Mouse (Mus musculus): ENCODE measurements around the gene Cdca7l.

Cdca7l gene

GRCm38 (mm10) chr12:117810074-117810473 lies 6.0 kb downstream of the Cdca7l start:
- DNase-seq = no peak

GRCm38 (mm10) chr12:117820138-117820858 lies 16.2 kb downstream of the Cdca7l start:
- no peak for DNase-seq

DNA sequence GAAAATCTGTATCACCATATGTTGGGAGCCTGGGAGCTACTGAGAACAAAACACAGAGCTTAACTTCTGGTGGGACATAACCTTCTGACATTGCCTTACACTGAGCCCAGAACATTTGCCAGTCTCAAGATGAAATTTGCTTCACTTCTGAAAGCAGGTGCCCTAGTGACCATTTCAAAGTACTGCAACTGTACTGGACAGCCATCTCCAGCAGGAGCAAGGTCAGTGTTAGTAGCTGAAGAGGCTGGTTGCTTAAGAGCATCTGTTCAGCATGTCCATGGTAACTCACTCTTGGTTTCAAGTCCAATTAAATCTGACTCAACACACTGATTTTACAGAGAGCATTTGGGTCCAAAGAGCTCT lies 16.8 kb downstream of the Cdca7l start:
- DNase-seq = peak in 1 of 2 experiments; percentile 9

- no peak for DNase-seq
These were observed 17.3 kb downstream of the Cdca7l start for GRCm38 (mm10) chr12:117821394-117821793.

- DNase-seq = peak; percentile 20 to 60
These were observed 24.3 kb downstream of the Cdca7l start for GRCm38 (mm10) chr12:117828350-117828749.

DNA sequence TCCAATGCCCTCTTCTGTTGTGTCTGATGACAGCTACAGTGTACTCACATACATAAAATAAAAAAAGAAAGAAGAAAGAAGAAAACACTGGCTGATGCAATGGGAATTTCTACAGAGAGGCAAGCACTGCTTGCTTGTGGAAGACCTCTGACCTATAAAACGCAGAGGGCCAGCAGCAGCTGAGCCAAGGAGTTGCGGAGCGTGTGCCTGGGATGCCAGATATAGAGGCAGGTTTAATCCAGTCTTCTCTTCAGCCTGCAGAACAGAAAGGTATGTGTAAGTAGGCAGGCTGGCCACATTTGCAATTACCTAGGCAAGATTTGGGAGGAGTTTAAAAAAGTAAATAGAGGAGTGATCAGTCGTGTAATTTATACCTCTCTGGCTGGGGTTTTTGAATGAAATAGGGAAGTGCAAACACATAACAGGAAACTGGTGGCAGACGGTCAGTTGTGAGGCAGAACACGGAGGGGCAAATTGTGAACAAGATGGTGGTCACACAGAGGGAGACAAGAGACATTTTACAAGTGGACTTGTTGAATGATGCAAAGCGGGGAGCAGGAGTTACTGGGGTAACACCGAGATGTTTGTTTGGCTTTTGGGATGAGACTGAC lies 27.4 kb downstream of the Cdca7l start:
- no peak for DNase-seq

DNA sequence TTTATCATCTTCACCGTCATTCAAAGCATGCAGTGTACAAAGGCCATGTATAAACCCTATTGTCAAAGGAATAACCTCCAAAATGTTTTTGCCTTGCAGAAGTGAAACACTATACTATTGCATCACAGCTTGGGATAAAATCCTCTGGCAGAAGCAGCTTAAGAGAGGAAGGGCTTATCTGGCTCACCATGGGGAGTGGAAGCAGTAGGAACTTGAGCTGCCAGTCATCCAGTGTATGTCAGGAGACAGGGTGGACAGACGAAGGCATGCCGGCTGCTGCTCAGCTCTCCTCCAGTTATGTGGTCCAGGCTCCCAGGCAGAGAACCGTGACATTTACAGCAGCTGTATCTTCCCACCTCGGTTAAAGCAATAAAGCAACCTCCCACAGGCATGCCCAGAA lies 28.1 kb downstream of the Cdca7l start:
- DNase-seq = no peak

GRCm38 (mm10) chr12:117834652-117835051 lies 30.6 kb downstream of the Cdca7l start:
- no peak for DNase-seq

- no peak for DNase-seq
These were observed 31.3 kb downstream of the Cdca7l start for GRCm38 (mm10) chr12:117835371-117835770.

- DNase-seq = no peak
These were observed 33.3 kb downstream of the Cdca7l start for GRCm38 (mm10) chr12:117837376-117837775.

- no peak for DNase-seq
These were observed 36.6 kb downstream of the Cdca7l start for GRCm38 (mm10) chr12:117840705-117841104.

DNA sequence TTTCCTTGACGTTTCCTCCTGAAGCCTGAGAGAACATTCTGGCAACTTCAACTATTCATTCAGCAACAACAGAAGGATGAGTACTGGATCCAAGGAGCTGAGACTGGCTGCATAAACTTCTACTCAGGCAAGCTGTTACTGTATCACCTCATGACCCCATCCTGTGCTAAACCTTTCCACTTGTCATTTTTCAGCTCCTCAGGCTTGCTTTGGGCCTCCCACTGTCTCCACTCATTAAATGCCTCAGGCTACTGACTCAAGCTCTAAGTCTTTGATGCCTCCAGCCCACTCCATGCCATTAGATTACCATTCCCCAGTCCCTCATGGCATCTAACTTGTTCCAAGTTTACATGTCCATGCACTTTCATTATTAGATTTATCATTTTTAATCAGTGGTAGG lies 38.6 kb downstream of the Cdca7l start:
- DNase-seq = no peak

- DNase-seq = peak; percentile 20 to 71
These were observed 39.4 kb downstream of the Cdca7l start for GRCm38 (mm10) chr12:117843302-117844074.

GRCm38 (mm10) chr12:117844075-117844408 lies 40.0 kb downstream of the Cdca7l start:
- DNase-seq = no peak

GRCm38 (mm10) chr12:117844917-117845316 lies 40.8 kb downstream of the Cdca7l start:
- no peak for DNase-seq

GRCm38 (mm10) chr12:117848621-117849020 lies 44.5 kb downstream of the Cdca7l start:
- DNase-seq = no peak

- DNase-seq = no peak
These were observed 46.4 kb downstream of the Cdca7l start for GRCm38 (mm10) chr12:117850472-117850871.

DNA sequence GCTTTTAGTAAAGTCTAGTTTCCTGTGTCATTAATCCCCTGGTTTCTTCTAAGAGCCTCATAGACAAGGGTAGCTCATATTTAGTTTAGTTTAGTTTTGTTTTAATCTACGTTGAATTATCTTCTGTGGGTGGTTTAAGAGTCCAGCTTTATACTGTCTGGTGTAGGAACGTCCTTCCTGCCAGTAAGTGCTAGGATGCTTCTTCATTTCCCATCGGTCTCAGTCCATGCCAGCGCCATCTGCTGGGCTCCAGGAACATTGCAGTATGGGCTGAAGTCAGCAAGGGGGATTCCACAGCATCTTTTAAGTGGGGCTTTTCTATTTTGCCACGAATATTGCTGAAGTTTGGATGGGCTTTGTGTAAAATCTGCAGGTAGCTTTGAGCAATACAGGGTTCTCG lies 49.2 kb downstream of the Cdca7l start:
- peak; percentile 27 to 73 for DNase-seq

DNA sequence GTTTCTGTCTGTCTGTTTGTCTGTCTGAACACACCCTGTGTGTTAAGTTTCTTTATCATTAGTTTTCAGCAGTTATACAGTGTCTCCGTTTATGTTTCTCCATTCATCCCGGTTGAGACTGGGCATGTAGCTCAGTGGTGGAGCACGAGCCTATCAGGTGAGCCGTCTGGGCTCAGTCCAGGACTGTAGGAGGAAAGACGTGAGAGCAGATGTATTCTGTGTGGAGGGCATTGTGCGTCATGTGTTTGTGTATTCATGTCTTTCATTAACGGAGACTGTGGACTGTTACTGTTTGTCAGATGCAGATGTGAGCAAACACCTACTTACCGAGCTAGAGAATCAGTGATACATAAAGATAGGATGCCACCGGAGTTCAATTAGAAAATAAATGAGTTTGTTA lies 52.9 kb downstream of the Cdca7l start:
- DNase-seq = no peak

DNA sequence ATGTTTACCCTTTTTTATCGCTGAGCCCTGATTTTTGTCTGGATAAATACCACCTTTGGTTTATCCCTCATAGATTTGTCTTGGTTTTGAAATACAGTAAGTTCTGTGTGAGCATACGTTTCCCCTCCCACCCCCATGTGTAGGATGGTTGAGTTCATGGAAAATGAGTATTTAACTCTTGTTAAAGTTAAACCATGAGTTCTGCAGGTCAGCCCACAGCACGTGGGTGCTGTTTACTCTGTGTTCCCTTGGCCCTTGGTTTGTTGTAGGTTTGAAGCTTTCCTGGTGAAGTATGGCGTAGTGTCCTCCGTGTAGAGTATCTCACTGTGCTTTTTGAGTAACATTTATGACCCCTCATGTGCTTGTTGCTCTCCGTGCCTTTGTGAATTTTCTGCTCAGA lies 53.8 kb downstream of the Cdca7l start:
- DNase-seq = no peak

DNA sequence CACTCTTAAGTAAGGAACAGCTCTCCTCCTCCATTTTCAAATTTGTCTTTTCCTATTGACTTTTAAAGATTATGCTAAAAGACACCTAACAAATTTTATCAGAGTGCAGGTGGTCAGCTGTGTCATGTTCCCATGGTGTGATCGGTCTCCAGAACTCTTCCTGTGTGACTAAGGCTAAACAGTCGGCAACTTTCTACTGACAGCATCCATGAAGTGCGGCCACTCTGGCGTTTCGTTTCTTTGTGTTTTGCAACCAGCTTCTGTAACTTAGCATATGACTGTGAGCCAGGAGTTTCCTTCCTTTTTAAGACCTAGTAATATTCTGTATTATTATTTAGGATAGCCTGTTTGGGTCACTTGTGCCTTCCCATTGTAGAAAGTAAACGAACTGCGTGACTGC lies 56.8 kb downstream of the Cdca7l start:
- DNase-seq = no peak

DNA sequence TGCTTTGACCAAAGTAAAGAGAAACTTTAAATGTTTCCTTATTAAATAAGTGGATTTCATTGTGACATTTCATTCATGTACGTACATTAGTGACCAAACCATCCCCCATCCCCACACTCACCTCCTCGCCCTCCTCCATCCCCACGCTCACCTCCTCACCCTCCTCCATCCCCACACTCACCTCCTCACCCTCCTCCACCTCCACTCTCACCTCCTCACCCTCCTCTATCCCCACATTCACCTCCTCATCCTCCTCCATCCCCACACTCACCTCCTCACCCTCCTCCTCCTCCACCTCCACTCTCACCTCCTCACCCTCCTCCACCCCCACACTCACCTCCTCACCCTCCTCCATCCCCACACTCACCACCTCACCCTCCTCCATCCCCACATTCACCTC lies 57.2 kb downstream of the Cdca7l start:
- no peak for DNase-seq

- no peak for DNase-seq
These were observed 58.6 kb downstream of the Cdca7l start for GRCm38 (mm10) chr12:117862655-117863054.
